Mouse (Mus musculus): ENCODE results near the gene Fhit. TPM values are rescaled to one million over a fixed set of nuclear protein-coding genes. Genes with fewer than 3 reads are reported as not detected.
"Not testable (repeated sequence)": the region's sequence is repeated elsewhere in the genome, so short reads cannot be mapped to it uniquely, and the experiment has no call there.

Fhit gene
- total RNA-seq, 2 experiments from 2014 or later: 1.3 to 2.1 TPM

- intact Hi-C loops (cut with DNase I): no loop called here
- no peak for DNase-seq
These were observed 1139.5 kb downstream of the Fhit start for GRCm38 (mm10) chr14:10022304-10022703.

GRCm38 (mm10) chr14:10020400-10021140 lies 1141.3 kb downstream of the Fhit start:
- intact Hi-C loops (cut with DNase I): no loop called here
- no peak for DNase-seq

GRCm38 (mm10) chr14:10013817-10014266 lies 1148.0 kb downstream of the Fhit start:
- intact Hi-C loops (cut with DNase I): no loop called here

GRCm38 (mm10) chr14:10013003-10013816 lies 1148.6 kb downstream of the Fhit start:
- no peak for DNase-seq
- intact Hi-C loops (cut with DNase I): no loop called here

More at GRCm38 (mm10) chr14:10013817-10014266, 1148.0 kb downstream of the Fhit start:
- no peak for DNase-seq

- DNase-seq: no peak
- intact Hi-C loops (cut with DNase I): no loop called here
These were observed 1155.6 kb downstream of the Fhit start for GRCm38 (mm10) chr14:10006278-10006677.

GRCm38 (mm10) chr14:10003847-10004246 lies 1158.0 kb downstream of the Fhit start:
- intact Hi-C loops (cut with DNase I): no loop called here

GRCm38 (mm10) chr14:9990677-9991076 lies 1171.2 kb downstream of the Fhit start:
- no peak for DNase-seq
- intact Hi-C loops (cut with DNase I): no loop called here

More at GRCm38 (mm10) chr14:10003847-10004246, 1158.0 kb downstream of the Fhit start:
- no peak for DNase-seq

- intact Hi-C loops (cut with DNase I): no loop called here
- no peak for DNase-seq
These were observed 1184.8 kb downstream of the Fhit start for GRCm38 (mm10) chr14:9976934-9977510.

- intact Hi-C loops (cut with DNase I): no loop called here
- no peak for DNase-seq
These were observed 1187.4 kb downstream of the Fhit start for GRCm38 (mm10) chr14:9974402-9974801.

GRCm38 (mm10) chr14:9963853-9964252 lies 1198.0 kb downstream of the Fhit start:
- no peak for DNase-seq
- intact Hi-C loops (cut with DNase I): no loop called here

- DNase-seq: no peak
- intact Hi-C loops (cut with DNase I): no loop called here
These were observed 1201.4 kb downstream of the Fhit start for GRCm38 (mm10) chr14:9960396-9960795.

- no peak for DNase-seq
- intact Hi-C loops (cut with DNase I): no loop called here
These were observed 1262.3 kb downstream of the Fhit start for GRCm38 (mm10) chr14:9899494-9899893.

GRCm38 (mm10) chr14:9896556-9896955 lies 1265.3 kb downstream of the Fhit start:
- intact Hi-C loops (cut with DNase I): no loop called here
- DNase-seq: no peak

- intact Hi-C loops (cut with DNase I): no loop called here
These were observed 1309.8 kb downstream of the Fhit start for GRCm38 (mm10) chr14:9852041-9852440.

GRCm38 (mm10) chr14:9832290-9832689 lies 1329.5 kb downstream of the Fhit start:
- intact Hi-C loops (cut with DNase I): no loop called here
- DNase-seq: no peak

More at GRCm38 (mm10) chr14:9852041-9852440, 1309.8 kb downstream of the Fhit start:
- no peak for DNase-seq

- DNase-seq; intact Hi-C loops (cut with DNase I): not testable (repeated sequence)
These were observed 1333.1 kb downstream of the Fhit start for GRCm38 (mm10) chr14:9828699-9829240.

GRCm38 (mm10) chr14:9815963-9816362 lies 1345.9 kb downstream of the Fhit start:
- intact Hi-C loops (cut with DNase I): no loop called here
- DNase-seq: no peak

GRCm38 (mm10) chr14:9811847-9812321 lies 1350.0 kb downstream of the Fhit start:
- DNase-seq: no peak
- intact Hi-C loops (cut with DNase I): no loop called here

- intact Hi-C loops (cut with DNase I): no loop called here
These were observed 1350.5 kb downstream of the Fhit start for GRCm38 (mm10) chr14:9811177-9811846.

GRCm38 (mm10) chr14:9793403-9793802 lies 1368.4 kb downstream of the Fhit start:
- intact Hi-C loops (cut with DNase I): no loop called here
- no peak for DNase-seq

More at GRCm38 (mm10) chr14:9811177-9811846, 1350.5 kb downstream of the Fhit start:
- no peak for DNase-seq
